Mouse (Mus musculus) spleen, postnatal 36 days (tissue): ENCODE data around the gene Ttyh1.

Experiments
- DNase-seq, 2 experiments: peaks; one replicate each; pipeline ENCODE4 v3.0.0; 2022; ENCODE audit warnings: low spot score in 2 of 2, mixed read lengths in 1 of 2

Ttyh1 gene

DNA sequence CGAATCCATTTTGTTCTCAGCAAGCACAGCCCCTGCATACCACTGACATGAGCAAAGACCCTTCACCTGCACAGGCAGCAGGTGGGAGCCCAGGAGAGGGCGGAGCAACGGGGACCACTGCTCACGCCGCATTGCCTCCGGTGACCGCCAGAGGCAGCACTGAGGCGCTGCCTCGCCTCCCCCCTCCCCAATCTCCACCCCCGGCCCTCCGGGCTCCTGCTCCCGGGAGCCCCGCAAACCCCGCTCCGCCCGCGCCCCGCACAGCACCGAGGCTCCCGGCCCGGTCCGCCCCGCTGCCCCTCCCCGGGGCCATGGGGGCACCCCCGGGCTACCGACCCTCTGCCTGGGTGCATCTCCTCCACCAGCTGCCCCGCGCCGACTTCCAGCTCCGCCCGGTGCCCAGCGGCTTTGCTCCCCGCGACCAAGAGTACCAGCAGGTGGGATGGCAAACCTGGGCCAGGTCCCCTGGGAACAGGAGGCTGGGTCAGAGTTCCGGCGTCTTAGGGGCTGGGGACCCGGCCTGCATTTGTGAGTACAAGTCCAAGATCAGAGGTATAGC, at the start of gene Ttyh1:
Gene Ttyh1 (plus strand): TSS at position 65 of the 559 bp plus-strand sequence.
- DNase-seq: no peak

GRCm38 (mm10) chr7:4071066-4071465, 48.1 kb upstream of the Ttyh1 start:
- peak; percentile 63 to 69 for DNase-seq

GRCm38 (mm10) chr7:4073144-4073543, 46.1 kb upstream of the Ttyh1 start:
- peak; percentile 60 to 69 for DNase-seq

DNA sequence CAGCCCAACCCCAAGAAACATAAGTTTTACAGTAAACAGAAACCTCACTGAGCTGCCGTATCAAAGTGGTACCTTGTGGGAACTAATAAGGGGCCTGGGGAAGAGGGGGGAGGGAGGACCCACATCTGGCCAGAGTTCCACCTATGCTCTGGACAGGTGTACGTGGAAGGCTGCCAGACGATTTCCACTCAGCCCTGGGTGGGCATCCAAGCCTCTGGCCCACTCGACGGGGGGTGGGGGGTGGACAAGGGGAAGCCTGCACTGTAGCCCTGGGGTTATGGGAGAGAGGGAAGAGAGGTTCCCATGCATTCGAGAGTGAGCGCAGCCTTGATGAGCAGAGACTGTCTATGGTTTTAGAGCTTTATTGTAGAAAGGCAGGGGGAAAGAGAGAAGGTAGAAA, 39.7 kb upstream of the Ttyh1 start:
- no peak for DNase-seq

- peak; percentile 33 to 43 for DNase-seq
Measured at GRCm38 (mm10) chr7:4080552-4080951, 38.7 kb upstream of the Ttyh1 start.

DNA sequence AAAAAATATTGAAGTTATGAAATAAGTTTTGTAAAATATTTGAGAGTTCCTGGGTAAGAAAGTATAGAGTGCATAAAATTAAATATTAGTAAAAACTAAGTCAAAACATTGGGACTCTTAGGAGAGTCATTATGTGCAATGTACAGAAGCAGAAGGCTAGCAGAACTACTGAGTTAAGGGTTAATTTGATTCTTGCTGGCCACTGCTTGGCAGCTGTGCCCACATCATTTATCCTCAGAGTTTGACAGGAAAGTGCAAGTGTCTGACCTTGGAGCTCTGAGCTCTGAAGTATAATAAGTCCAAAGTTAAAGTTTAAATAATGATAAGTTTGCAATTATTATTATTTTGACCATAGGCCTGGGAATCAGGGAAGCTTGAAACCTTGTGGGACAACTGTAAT, 37.5 kb upstream of the Ttyh1 start:
- DNase-seq: no peak

DNA sequence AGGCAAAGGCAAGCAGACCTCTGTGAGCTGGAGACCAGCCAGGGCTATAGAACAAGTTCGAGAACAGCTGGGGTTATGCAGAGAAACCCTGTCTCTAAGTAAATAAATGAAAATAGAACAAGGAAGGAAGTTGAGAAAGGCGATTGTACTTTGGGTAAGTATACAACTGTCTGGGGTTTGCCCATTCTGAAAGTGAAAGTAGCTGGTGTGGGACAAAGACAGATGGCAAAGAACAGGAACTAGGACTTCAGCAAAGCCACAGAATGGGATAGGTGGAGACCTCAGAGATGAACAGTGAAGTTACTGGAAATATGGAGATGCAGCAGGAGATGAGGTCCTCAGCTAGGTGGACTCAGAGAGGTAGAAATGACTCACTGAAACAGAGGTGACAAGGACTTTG, 36.4 kb upstream of the Ttyh1 start:
- DNase-seq: peak; percentile 79 to 84

DNA sequence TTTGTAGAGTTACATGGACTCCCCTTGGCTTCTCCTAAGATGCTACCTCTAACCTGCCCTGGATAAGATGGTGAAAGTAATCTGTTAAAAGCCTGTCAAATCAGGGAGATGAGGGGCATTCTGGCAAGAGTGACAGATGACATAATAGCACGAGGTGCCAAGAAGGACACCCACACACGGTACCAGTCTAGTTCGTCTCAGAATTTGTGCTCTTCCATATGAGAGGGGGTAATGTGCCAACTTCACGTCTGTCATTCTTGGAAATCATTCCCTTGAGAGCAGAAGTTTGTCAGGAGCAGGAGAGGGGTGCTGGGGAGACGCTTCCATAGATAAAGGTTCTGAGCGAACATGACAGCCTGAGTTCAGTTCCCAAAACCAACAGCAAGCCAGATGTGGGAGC, 35.0 kb upstream of the Ttyh1 start:
- DNase-seq: no peak

DNA sequence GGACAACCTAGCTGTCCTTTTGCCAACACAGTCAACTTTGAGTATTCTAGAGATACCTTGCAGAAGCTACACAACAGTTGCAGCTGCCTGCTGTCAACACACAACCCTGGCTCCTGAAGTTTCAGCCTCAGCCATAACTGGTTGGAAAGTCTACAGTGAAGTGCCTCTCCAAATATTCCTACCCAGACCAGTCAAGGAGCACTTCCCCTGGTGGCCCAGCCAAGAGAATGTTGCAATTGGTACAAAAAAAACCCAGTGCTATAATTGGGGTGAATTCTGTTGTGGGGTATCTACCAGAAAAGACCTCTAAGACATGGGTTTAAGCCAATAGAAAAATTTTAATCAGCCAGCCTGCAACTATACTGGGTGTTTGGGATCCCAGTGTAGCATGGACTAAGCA, 33.6 kb upstream of the Ttyh1 start:
- no peak for DNase-seq

DNA sequence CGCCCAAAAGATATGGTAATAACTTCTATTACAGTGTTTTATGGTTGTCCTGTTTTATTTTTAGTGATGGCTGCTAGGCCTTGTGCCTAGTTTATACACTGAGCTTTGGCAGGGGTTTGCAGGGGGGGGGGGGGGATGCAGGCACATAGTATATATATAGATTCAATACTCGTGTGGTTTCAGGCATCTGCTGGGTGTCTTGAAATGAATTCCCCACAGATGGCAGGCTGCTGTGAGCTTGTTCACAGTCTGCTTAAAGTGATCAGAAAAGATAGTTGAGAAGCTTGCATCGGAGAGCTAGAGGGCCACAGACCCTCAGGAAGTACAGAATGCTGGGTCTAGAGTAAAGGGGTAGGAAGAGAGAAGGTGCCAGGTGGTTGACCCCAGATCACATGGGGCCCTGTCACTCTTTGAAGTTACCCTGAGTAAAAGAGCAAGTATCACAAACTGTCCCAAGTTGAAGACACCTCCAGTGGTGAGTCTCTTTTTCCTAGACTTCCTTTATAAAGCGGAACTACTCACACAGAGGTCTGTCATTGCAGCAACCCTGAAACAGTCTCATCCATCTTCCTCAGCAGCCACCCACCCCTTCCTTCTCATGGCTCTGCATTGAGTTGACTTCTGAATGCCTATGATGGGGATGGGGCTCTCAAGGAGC, 31.8 kb upstream of the Ttyh1 start:
- DNase-seq: peak; percentile 24 to 36

GRCm38 (mm10) chr7:4087896-4088480, 31.2 kb upstream of the Ttyh1 start:
- no peak for DNase-seq

GRCm38 (mm10) chr7:4088679-4089078, 30.5 kb upstream of the Ttyh1 start:
- no peak for DNase-seq

- peak; percentile 64 to 65 for DNase-seq
Measured at GRCm38 (mm10) chr7:4091170-4091569, 28.0 kb upstream of the Ttyh1 start.

GRCm38 (mm10) chr7:4098301-4098700, 20.9 kb upstream of the Ttyh1 start:
- no peak for DNase-seq

DNA sequence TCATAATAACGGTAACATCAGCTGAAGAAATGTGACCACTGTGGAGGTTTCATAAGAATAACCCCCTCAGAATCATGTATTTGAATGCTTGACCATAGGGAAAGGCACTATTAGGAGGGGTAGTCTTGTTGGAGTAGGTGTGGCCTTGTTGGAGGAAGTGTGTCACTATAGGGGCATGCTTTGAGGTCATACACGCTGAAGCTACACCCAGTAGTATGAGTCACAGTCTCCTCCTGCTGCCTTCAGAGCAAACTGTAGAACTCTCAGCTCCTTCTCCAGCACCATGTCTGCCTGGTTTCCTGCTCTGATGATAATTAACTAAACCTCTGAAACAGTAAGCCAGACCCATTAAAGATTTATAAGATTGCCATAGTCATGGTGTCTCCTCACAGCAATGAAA, 20.4 kb upstream of the Ttyh1 start:
- no peak for DNase-seq

GRCm38 (mm10) chr7:4101144-4101543, 18.1 kb upstream of the Ttyh1 start:
- DNase-seq: no peak

GRCm38 (mm10) chr7:4103411-4103810, 15.8 kb upstream of the Ttyh1 start:
- no peak for DNase-seq

- no peak for DNase-seq
Measured at GRCm38 (mm10) chr7:4111766-4112165, 7.4 kb upstream of the Ttyh1 start.

DNA sequence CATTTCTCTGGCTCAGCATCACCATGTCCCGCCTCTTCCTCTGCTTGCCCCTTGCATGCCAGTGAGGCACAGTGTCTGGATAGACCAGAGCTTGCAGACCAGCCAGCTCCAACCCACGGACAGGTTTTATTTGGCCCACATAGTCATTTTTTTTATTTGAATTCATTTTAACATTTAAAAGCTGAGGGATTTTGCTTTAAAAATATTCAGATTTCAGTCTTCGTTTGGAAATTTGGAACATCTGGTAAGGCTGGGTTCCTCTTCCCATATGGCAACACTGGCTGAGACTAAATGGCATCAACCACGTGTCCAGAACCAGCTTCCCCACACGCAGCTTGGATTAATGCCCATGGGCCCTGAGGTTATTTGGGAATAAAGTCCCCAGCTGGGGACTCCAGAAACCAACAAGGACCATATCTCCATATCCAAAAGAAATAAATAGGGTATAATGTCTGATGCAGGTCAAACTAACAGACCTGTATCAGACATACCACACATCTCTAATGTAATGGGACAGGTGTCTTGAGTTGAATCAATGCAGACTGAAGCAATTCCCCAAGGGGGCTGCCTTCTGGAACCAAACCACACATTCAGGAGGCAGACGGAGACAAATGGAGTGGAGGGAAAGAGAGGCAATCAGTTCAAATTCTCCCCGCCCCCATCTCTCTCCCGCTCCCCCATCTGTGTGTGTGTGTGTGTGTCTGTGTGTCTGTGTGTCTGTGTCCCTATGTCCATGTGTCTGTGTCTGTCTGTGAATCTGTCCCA, 2.0 kb upstream of the Ttyh1 start:
- DNase-seq: no peak

DNA sequence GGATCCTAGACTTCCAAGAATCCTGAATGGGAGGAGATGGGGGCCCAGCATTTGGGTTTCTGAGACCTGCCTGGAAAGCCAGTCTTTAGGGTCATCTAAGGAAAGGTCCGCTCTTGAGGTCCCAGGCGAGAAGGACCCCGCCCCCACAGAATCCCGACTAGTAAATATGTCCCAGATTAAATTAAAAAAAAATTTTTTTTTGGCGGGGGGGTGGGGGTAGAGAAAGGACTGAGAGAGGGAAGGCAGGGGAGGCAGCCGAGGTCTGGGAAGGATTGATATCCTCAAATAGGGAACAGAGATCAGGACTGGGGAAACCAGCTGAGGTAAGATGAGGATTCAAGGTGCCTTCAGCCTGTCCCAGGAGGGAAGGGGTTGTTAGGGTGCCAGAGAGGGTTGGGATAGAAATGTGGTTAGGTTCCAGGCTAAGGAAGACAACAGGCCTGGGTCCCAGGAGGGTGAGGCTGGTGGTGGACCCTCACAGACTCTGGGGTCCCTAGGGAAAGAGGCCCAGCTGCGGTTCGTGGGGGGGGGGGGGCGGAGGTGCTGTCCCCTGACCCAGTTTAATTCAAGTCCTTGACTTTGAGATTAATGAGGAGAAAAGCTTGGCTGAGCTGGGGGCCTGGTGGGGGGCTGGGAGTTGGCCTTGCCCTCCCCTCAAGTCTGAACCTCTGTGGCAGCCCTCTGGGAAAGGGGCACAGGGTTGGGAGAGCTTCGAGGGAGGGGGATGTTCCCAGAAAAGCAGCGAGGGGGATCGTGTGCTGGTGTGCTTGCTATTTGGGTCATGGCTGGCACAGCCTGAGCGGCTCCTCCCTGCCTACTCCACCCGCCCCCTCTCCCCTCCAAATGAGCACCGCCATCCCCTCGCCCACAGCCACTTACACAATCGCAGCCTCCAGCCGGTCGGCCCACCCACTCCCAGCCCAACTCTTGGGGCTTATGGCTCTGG, 1.0 kb downstream of the Ttyh1 start:
- DNase-seq: no peak

DNA sequence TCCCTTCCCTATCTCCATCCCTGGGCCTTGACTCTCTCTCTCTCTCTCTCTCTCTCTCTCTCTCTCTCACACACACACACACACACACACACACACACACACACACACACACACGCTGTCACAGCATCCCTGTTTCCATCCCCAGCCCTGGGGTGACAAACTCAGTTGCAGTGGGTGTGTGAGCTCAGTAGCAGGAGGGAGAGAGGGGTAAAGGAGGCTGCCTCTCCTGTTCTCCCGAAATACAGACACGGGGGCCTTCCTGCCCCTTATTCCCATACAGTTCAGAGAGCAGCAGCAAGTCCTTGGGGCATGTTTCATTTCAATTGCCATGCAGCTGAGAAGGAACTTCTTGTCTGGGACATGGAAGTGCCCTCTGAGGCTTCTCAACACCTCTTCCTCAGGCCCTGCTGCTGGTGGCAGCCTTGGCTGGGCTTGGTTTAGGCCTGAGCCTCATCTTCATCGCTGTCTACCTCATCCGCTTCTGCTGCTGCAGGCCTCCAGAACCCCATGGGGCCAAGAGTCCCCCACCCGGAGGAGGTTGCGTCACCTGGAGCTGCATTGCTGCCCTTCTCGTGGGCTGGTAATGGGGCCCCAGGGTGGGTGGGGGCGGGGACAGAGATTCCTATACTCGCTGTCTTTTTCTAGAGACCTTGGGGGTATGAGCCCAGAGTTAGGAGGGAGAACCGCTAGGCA, 3.0 kb downstream of the Ttyh1 start:
- no peak for DNase-seq
